In the genomic region with DNA sequence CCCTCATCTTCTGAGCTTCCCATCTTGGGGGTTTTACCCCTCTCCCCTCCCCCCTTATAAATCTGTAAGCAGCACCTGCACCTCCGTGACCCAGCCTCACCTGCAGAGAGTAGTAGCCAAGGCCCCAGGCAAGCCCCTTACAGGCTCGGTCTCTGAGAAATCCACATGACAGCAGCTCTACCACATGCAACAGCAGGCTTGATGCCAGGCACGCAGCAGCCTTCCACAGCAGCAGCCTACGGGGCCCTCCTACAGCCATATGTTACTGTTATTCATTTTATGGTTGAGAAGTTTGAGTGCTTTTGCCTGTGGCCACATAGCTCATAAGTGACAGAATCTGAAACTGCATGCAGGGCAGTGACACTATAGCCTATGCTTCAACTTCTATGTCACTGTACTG, we compare ENCODE assay signal across 16 mouse cellular contexts. TPM values are rescaled to one million over a fixed set of nuclear protein-coding genes. Genes with fewer than 3 reads are reported as not detected.
DNase-seq lines count a peak whose midpoint lies in the region; ATAC-seq lines count a peak whose summit lies in the region.
"Had no signal": no experiment of that assay in that cellular context is flagged by ENCODE, and none has a peak within 500 bp of the region (broad histone marks: within the 10 kb centered on the region; RNA-seq: fewer than 3 reads in every experiment).

No protein-coding gene starts in this region.

- DNase-seq in brain, adult 2 months (ENCODE audit: low read depth, low spot score): peak; percentile 91
- peak; percentile 77 to 85 for DNase-seq in frontal cortex, adult 2 months (ENCODE audit: extremely low spot score in 1 of 2, low spot score in 1 of 2)
- DNase-seq in layer of hippocampus, postnatal 10 days (ENCODE audit: low spot score in 2 of 2): peak; percentile 61 to 65
- DNase-seq in left cerebral cortex, postnatal 4 days: peak; percentile 79
- no peak for DNase-seq in Muller cell, postnatal 12 days (ENCODE audit: inconsistent ontology term)
- DNase-seq: cerebellum, adult 8-10 months; gastrocnemius, postnatal 14 days; kidney, adult 18-20 months; liver; lung, embryonic 14.5 days; thymus, postnatal 25 days had no signal

- no peak for ATAC-seq in megakaryocyte, adult 5-6 weeks (ENCODE audit: poor library complexity, severe bottlenecking)
- ATAC-seq in erythroblast, adult 5-6 weeks (replicated peaks; ENCODE audit: low FRiP score, poor library complexity, severe bottlenecking): no peak
- ATAC-seq: CD4-positive, CD25-positive, alpha-beta regulatory T cell, adult 4 months had no signal

- intact Hi-C loops in left cerebral cortex, postnatal 4 days (cut with DNase I): no loop called here

RNA-seq across cellular contexts. Expression of a gene that starts 22.5 kb away (rescaled TPM):
- polyA plus RNA-seq in frontal cortex, adult 2 months (2012; rRNA removed): 78.9 and 79.5 TPM in 2 replicates
- 10 to 100 TPM; 35.7 to 39.8 TPM for total RNA-seq in layer of hippocampus, postnatal 10 days (2021)
- total RNA-seq in left cerebral cortex, postnatal 4 days (2021): 10 to 100 TPM; 20.0 to 20.1 TPM
- total RNA-seq in megakaryocyte, adult 5-6 weeks (2015): not detected in 2 replicates
- not detected in 2 replicates for total RNA-seq in megakaryocyte, adult 5-6 weeks (2017)
- not detected in 2 replicates for total RNA-seq in erythroblast, adult 5-6 weeks (2015; ENCODE audit: low replicate concordance)
- total RNA-seq in erythroblast, adult 5-6 weeks (2017; ENCODE audit: low replicate concordance): not detected in 2 replicates
- total RNA-seq: hematopoietic stem cell, adult 5-6 weeks; megakaryocyte progenitor cell, adult 5-6 weeks had no signal
- polyA plus RNA-seq: CD4-positive, CD25-positive, alpha-beta regulatory T cell, adult 4 months had no signal

RNA-seq across cellular contexts. Expression of a gene that starts 29.7 kb away (rescaled TPM):
- 89.1 and 98.7 TPM in 2 replicates for polyA plus RNA-seq in frontal cortex, adult 2 months (2012; rRNA removed)
- total RNA-seq in layer of hippocampus, postnatal 10 days (2021): 10 to 100 TPM; 50.2 to 54.7 TPM
- total RNA-seq in left cerebral cortex, postnatal 4 days (2021): 10 to 100 TPM; 37.8 to 42.0 TPM
- total RNA-seq in megakaryocyte, adult 5-6 weeks (2015): 1.5 and 2.4 TPM in 2 replicates
- total RNA-seq in megakaryocyte, adult 5-6 weeks (2017): 0.89 and 1.1 TPM in 2 replicates
- total RNA-seq in erythroblast, adult 5-6 weeks (2015; ENCODE audit: low replicate concordance): 0.58 TPM in 1 of 2 replicates, not detected in the other
- 0.34 and 0.56 TPM in 2 replicates for total RNA-seq in erythroblast, adult 5-6 weeks (2017; ENCODE audit: low replicate concordance)

RNA-seq across cellular contexts. Expression of a gene that starts 48.8 kb away (rescaled TPM):
- 150 and 165 TPM in 2 replicates for polyA plus RNA-seq in frontal cortex, adult 2 months (2012; rRNA removed)
- 100 to 1,000 TPM; 116 to 130 TPM for total RNA-seq in layer of hippocampus, postnatal 10 days (2021)
- total RNA-seq in left cerebral cortex, postnatal 4 days (2021): 100 to 1,000 TPM; 110 to 115 TPM
- 38.8 and 39.4 TPM in 2 replicates for total RNA-seq in megakaryocyte, adult 5-6 weeks (2015)
- 37.0 and 38.3 TPM in 2 replicates for total RNA-seq in megakaryocyte, adult 5-6 weeks (2017)
- total RNA-seq in erythroblast, adult 5-6 weeks (2015; ENCODE audit: low replicate concordance): 20.4 and 23.0 TPM in 2 replicates
- total RNA-seq in erythroblast, adult 5-6 weeks (2017; ENCODE audit: low replicate concordance): 53.6 and 106 TPM in 2 replicates

Comparison
In these comparisons a context has a peak if more than half of its experiments do, and no peak if none do; other contexts are left out.
1. RNA of a gene that starts 22.5 kb away (total RNA-seq): 35.7 to 39.8 TPM in layer of hippocampus, postnatal 10 days and 20.0 to 20.1 TPM in left cerebral cortex, postnatal 4 days; not detected in megakaryocyte, adult 5-6 weeks and not detected in erythroblast, adult 5-6 weeks; every median in the first group is over 10 times any median in the second.
2. RNA of a gene that starts 29.7 kb away (total RNA-seq): 50.2 to 54.7 TPM in layer of hippocampus, postnatal 10 days and 37.8 to 42.0 TPM in left cerebral cortex, postnatal 4 days; 0.89 to 2.4 TPM in megakaryocyte, adult 5-6 weeks and 0.34 to 0.58 TPM in erythroblast, adult 5-6 weeks; every median in the first group is over 10 times any median in the second.